8 mouse cellular contexts compared by ENCODE assay signal in the genomic region with DNA sequence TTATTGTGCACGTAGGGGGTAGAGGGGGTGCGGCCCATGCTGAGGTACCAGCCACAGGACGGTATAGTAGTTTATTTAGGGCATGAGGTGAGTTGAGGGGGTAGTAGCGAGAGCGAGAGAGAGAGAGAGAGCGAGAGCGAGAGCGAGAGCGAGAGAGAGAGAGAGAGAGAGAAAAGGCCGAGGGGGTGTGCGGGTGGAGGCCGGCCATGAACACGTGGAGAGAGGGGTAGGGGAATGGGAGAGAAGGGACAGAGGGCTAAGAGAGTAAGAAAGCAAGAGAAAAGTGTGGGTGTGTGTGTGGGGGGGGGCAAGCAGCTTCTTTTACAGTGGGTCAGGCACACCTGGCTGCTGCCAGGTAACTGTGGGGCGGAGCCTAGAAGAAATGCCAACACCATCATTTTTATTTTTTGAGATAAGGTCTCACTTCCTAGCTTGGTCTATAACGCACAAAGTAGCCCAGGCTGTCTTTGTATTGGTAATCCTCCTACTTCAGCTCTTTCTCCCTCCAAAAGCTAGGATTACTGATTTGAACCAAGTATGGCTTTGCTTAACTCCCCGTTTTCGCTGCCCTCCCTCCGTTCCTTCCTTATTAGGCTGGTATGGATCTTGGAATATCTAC. TPM values are rescaled to one million over a fixed set of nuclear protein-coding genes. Genes with fewer than 3 reads are reported as not detected.
DNase-seq lines count a peak whose midpoint lies in the region; ATAC-seq and TF ChIP-seq lines count a peak whose summit lies in the region.

No protein-coding gene starts in this region.

- dilution Hi-C loops in CH12.LX (cut with MboI; ENCODE audit: extremely low pct_ligation_motif_present, extremely low pct_unique_long_range_greater_than_20kb, low sequenced_read_pairs), result no loop called here

- H3K27ac ChIP-seq in heart, embryonic 10.5 days, result peak overlapping the region; percentile 87
- no peak overlapping the region for H3K27ac ChIP-seq in CH12.LX (ENCODE audit: insufficient read depth, low read depth)
- H3K27ac ChIP-seq in forebrain, embryonic 12.5 days, result peak overlapping the region; percentile 75
- peak overlapping the region; percentile 95 for H3K27ac ChIP-seq in liver, embryonic 15.5 days (replicated peaks)

- no peak for TF ChIP-seq EP300 in CH12.LX (IDR thresholded peaks at IDR 0.05; ENCODE audit: low read length)

- TF ChIP-seq RAD21 in CH12.LX (IDR thresholded peaks at IDR 0.05; ENCODE audit: low read depth, low read length), result no peak

- WGBS in heart, embryonic 10.5 days, result 32% methylated on average over 18 of the region's 18 CpGs
- WGBS in forebrain, embryonic 12.5 days, result 31% methylated on average over 18 of the region's 18 CpGs
- 31% methylated on average over 18 of the region's 18 CpGs for WGBS in liver, embryonic 15.5 days (ENCODE audit: insufficient replicate concordance)

- H3K9ac ChIP-seq in CH12.LX (ENCODE audit: insufficient read depth, low read depth), result no peak overlapping the region; the same call in 1 of the 2 replicates
- H3K9ac ChIP-seq in forebrain, embryonic 12.5 days, result peak overlapping the region; percentile 21; the same call in 1 of the 2 replicates
- peak overlapping the region; percentile 63 for H3K9ac ChIP-seq in liver, embryonic 15.5 days

- no peak for TF ChIP-seq CTCF in CH12.LX (conservative IDR thresholded peaks at IDR 0.05 in 1 of 2, IDR thresholded peaks at IDR 0.05 in 1 of 2; ENCODE audit: low read depth in 2 of 2, low read length in 2 of 2)

- peak overlapping the region; percentile 19; the same call in 1 of the 2 replicates for H3K4me2 ChIP-seq in CH12.LX (ENCODE audit: insufficient read depth, low read depth, poor library complexity, severe bottlenecking)
- peak overlapping the region; percentile 94 for H3K4me2 ChIP-seq in forebrain, embryonic 12.5 days
- H3K4me2 ChIP-seq in liver, embryonic 15.5 days, result peak overlapping the region; percentile 86

- no peaks in the 10 kb centered on the region for H3K27me3 ChIP-seq in heart, embryonic 10.5 days (ENCODE audit: insufficient read depth, poor library complexity, severe bottlenecking)
- no peaks in the 10 kb centered on the region for H3K27me3 ChIP-seq in CH12.LX (replicated peaks)
- no peaks in the 10 kb centered on the region for H3K27me3 ChIP-seq in forebrain, embryonic 12.5 days
- H3K27me3 ChIP-seq in liver, embryonic 15.5 days, result no peaks in the 10 kb centered on the region

- peaks cover 30% of the 10 kb centered on the region for H3K79me2 ChIP-seq in CH12.LX (replicated peaks; ENCODE audit: control insufficient read depth, extremely low read depth, insufficient read depth, poor library complexity, severe bottlenecking)

- TF ChIP-seq POLR2A in CH12.LX (IDR thresholded peaks at IDR 0.05; ENCODE audit: low read depth, low read length), result no peak

- H3K4me3 ChIP-seq in heart, embryonic 10.5 days, result peak overlapping the region; percentile 85
- H3K4me3 ChIP-seq in CH12.LX (replicated peaks in 1 of 3; ENCODE audit: low read depth in 2 of 3, low read length in 2 of 3, poor library complexity in 1 of 3), result peak overlapping the region; percentile 19 to 90 (median 53)
- peak overlapping the region; percentile 88 for H3K4me3 ChIP-seq in forebrain, embryonic 12.5 days (replicated peaks)
- H3K4me3 ChIP-seq in liver, embryonic 15.5 days (replicated peaks), result peak overlapping the region; percentile 94

- in situ Hi-C loops in CH12.LX (cut with MboI; ENCODE audit: low pct_ligation_motif_present, low pct_unique_long_range_greater_than_20kb, low sequenced_read_pairs), result no loop called here

- H3K9me3 ChIP-seq in heart, embryonic 10.5 days, result no peaks in the 10 kb centered on the region
- no peaks in the 10 kb centered on the region for H3K9me3 ChIP-seq in CH12.LX (replicated peaks; ENCODE audit: low read length)
- H3K9me3 ChIP-seq in forebrain, embryonic 12.5 days, result no peaks in the 10 kb centered on the region
- H3K9me3 ChIP-seq in liver, embryonic 15.5 days (replicated peaks), result no peaks in the 10 kb centered on the region

- ATAC-seq in forebrain, embryonic 12.5 days (ENCODE audit: low FRiP score), result no peak
- ATAC-seq in liver, embryonic 15.5 days (ENCODE audit: insufficient read depth), result no peak

- peaks cover 7% of the 10 kb centered on the region for H3K36me3 ChIP-seq in heart, embryonic 10.5 days
- peaks cover 9 to 21% of the 10 kb centered on the region in 2 experiments for H3K36me3 ChIP-seq in CH12.LX (replicated peaks in 1 of 2; ENCODE audit: control insufficient read depth in 1 of 2, insufficient read depth in 1 of 2, low read length in 1 of 2)
- H3K36me3 ChIP-seq in forebrain, embryonic 12.5 days (replicated peaks), result peaks cover 8% of the 10 kb centered on the region
- H3K36me3 ChIP-seq in liver, embryonic 15.5 days (replicated peaks), result peaks cover 22% of the 10 kb centered on the region

- peaks cover 24% of the 10 kb centered on the region for H3K4me1 ChIP-seq in heart, embryonic 10.5 days
- peaks cover 6 to 59% of the 10 kb centered on the region in 2 experiments for H3K4me1 ChIP-seq in CH12.LX (ENCODE audit: control insufficient read depth in 1 of 2, insufficient read depth in 2 of 2)
- peaks cover 34% of the 10 kb centered on the region for H3K4me1 ChIP-seq in forebrain, embryonic 12.5 days
- H3K4me1 ChIP-seq in liver, embryonic 15.5 days (replicated peaks), result peaks cover 60% of the 10 kb centered on the region

- DNase-seq in heart, embryonic 10.5 days (ENCODE audit: low spot score), result no peak
- no peak for DNase-seq in heart, adult 11 months
- DNase-seq in CH12.LX (ENCODE audit: extremely low read depth), result no peak
- DNase-seq in adrenal gland, postnatal 14 days, result no peak
- no peak for DNase-seq in layer of hippocampus, postnatal 14 days (ENCODE audit: low spot score in 2 of 2)
- DNase-seq in gastrocnemius, adult 18-20 months (ENCODE audit: low spot score), result no peak

TF ChIP-seq in CH12.LX, 34 proteins besides CTCF, POLR2A, EP300 and RAD21 (continues in another document):
- TF ChIP-seq USF1 (IDR thresholded peaks at IDR 0.05; ENCODE audit: low read depth, low read length), result no peak
- no peak for TF ChIP-seq CHD2 (IDR thresholded peaks at IDR 0.05; ENCODE audit: low read length)
- TF ChIP-seq ETS1 (conservative IDR thresholded peaks at IDR 0.05; ENCODE audit: low read depth, low read length), result no peak
- no peak for TF ChIP-seq IRF4 (IDR thresholded peaks at IDR 0.05; ENCODE audit: low read depth, low read length)

RNA-seq across cellular contexts. Expression of a gene that starts 0.5 kb away (rescaled TPM):
- polyA plus RNA-seq in heart, embryonic 10.5 days (2016; fragmentation: Nextera tagmentation; extraction: Ambion mirVana), result 81.5 and 88.2 TPM in 2 replicates
- total RNA-seq in CH12.LX (2012; rRNA removed) (196 and 217 TPM in 2 replicates), CH12.LX (2014; rRNA removed) (124 and 125 TPM in 2 replicates)
- 158 and 184 TPM in 2 replicates for polyA plus RNA-seq in CH12.LX (2012; ENCODE audit: insufficient read length, low read depth)
- polyA plus RNA-seq in forebrain, embryonic 12.5 days (2016; fragmentation: Nextera tagmentation; extraction: Ambion mirVana), result 121 and 128 TPM in 2 replicates
- polyA plus RNA-seq in liver, embryonic 15.5 days (2015; fragmentation: Nextera tagmentation; extraction: Ambion mirVana), result 113 and 131 TPM in 2 replicates
- total RNA-seq in adrenal gland, postnatal 14 days (2021), result 124 TPM in 2 replicates
- total RNA-seq in layer of hippocampus, postnatal 14 days (2021), result 10 to 100 TPM; 72.0 to 72.6 TPM
- 10 to 100 TPM; 15.3 to 15.4 TPM for total RNA-seq in gastrocnemius, adult 18-20 months (2021)

RNA-seq across cellular contexts. Expression of a gene that starts 3.3 kb away (rescaled TPM):
- polyA plus RNA-seq in heart, embryonic 10.5 days (2016; fragmentation: Nextera tagmentation; extraction: Ambion mirVana), result 0.25 and 0.63 TPM in 2 replicates
- total RNA-seq in CH12.LX (2012; rRNA removed) (78.2 and 135 TPM in 2 replicates), CH12.LX (2014; rRNA removed) (2.7 and 3.6 TPM in 2 replicates)
- 0.16 TPM in 2 replicates for polyA plus RNA-seq in CH12.LX (2012; ENCODE audit: insufficient read length, low read depth)
- polyA plus RNA-seq in forebrain, embryonic 12.5 days (2016; fragmentation: Nextera tagmentation; extraction: Ambion mirVana), result 0.47 and 0.79 TPM in 2 replicates
- polyA plus RNA-seq in liver, embryonic 15.5 days (2015; fragmentation: Nextera tagmentation; extraction: Ambion mirVana), result 0.93 and 1.2 TPM in 2 replicates
- total RNA-seq in adrenal gland, postnatal 14 days (2021), result 24.3 and 24.8 TPM in 2 replicates
- 10 to 100 TPM; 10.9 to 12.0 TPM for total RNA-seq in layer of hippocampus, postnatal 14 days (2021)
- 1 to 10 TPM; 3.7 to 4.9 TPM for total RNA-seq in gastrocnemius, adult 18-20 months (2021)

RNA-seq across cellular contexts. Expression of a gene that starts 19.9 kb away (rescaled TPM):
- 2.4 and 2.7 TPM in 2 replicates for polyA plus RNA-seq in heart, embryonic 10.5 days (2016; fragmentation: Nextera tagmentation; extraction: Ambion mirVana)
- 9.9 and 10.7 TPM in 2 replicates for total RNA-seq in CH12.LX (2012; rRNA removed)
- total RNA-seq in CH12.LX (2014; rRNA removed), result 8.8 and 10.1 TPM in 2 replicates
- polyA plus RNA-seq in CH12.LX (2012; ENCODE audit: insufficient read length, low read depth), result 13.1 and 13.5 TPM in 2 replicates
- 1.1 and 1.9 TPM in 2 replicates for polyA plus RNA-seq in forebrain, embryonic 12.5 days (2016; fragmentation: Nextera tagmentation; extraction: Ambion mirVana)
- polyA plus RNA-seq in liver, embryonic 15.5 days (2015; fragmentation: Nextera tagmentation; extraction: Ambion mirVana), result 0.71 and 1.0 TPM in 2 replicates
- 0.38 and 1.1 TPM in 2 replicates for total RNA-seq in adrenal gland, postnatal 14 days (2021)
- total RNA-seq in layer of hippocampus, postnatal 14 days (2021), result 1 to 10 TPM; 2.2 to 4.6 TPM
- total RNA-seq in gastrocnemius, adult 18-20 months (2021), result under 1 TPM in 1 of 2 experiments, not detected in 1; 0.05 TPM

RNA-seq across cellular contexts. Expression of a gene that starts 20.5 kb away (rescaled TPM):
- polyA plus RNA-seq in heart, embryonic 10.5 days (2016; fragmentation: Nextera tagmentation; extraction: Ambion mirVana), result 111 and 120 TPM in 2 replicates
- 49.1 and 51.3 TPM in 2 replicates for total RNA-seq in CH12.LX (2012; rRNA removed)
- total RNA-seq in CH12.LX (2014; rRNA removed), result 27.7 and 29.5 TPM in 2 replicates
- 189 and 212 TPM in 2 replicates for polyA plus RNA-seq in CH12.LX (2012; ENCODE audit: insufficient read length, low read depth)
- polyA plus RNA-seq in forebrain, embryonic 12.5 days (2016; fragmentation: Nextera tagmentation; extraction: Ambion mirVana), result 137 and 146 TPM in 2 replicates
- polyA plus RNA-seq in liver, embryonic 15.5 days (2015; fragmentation: Nextera tagmentation; extraction: Ambion mirVana), result 49.0 and 51.6 TPM in 2 replicates
- total RNA-seq in adrenal gland, postnatal 14 days (2021), result 73.4 and 79.6 TPM in 2 replicates
- 100 to 1,000 TPM; 123 to 133 TPM for total RNA-seq in layer of hippocampus, postnatal 14 days (2021)
- total RNA-seq in gastrocnemius, adult 18-20 months (2021), result 10 to 100 TPM; 52.4 to 52.7 TPM

RNA-seq across cellular contexts. Expression of a gene that starts 25.9 kb away (rescaled TPM):
- 0.10 TPM in 1 of 2 replicates, not detected in the other for polyA plus RNA-seq in heart, embryonic 10.5 days (2016; fragmentation: Nextera tagmentation; extraction: Ambion mirVana)
- total RNA-seq in CH12.LX (2012; rRNA removed) (0.08 and 0.13 TPM in 2 replicates), CH12.LX (2014; rRNA removed) (0.08 TPM in 1 of 2 replicates, not detected in the other)
- polyA plus RNA-seq in CH12.LX (2012; ENCODE audit: insufficient read length, low read depth), result 0.08 and 0.10 TPM in 2 replicates
- polyA plus RNA-seq in forebrain, embryonic 12.5 days (2016; fragmentation: Nextera tagmentation; extraction: Ambion mirVana), result 0.05 and 0.17 TPM in 2 replicates
- 0.26 and 0.37 TPM in 2 replicates for polyA plus RNA-seq in liver, embryonic 15.5 days (2015; fragmentation: Nextera tagmentation; extraction: Ambion mirVana)
- 0.08 and 0.22 TPM in 2 replicates for total RNA-seq in adrenal gland, postnatal 14 days (2021)
- total RNA-seq in layer of hippocampus, postnatal 14 days (2021), result under 1 TPM; 0.46 to 0.52 TPM
- total RNA-seq in gastrocnemius, adult 18-20 months (2021), result not detected

Comparison
In these comparisons a context has a peak if more than half of its experiments do, and no peak if none do; other contexts are left out.
1. H3K4me2 ChIP-seq: peak in every context shown above with its lines; median percentile 94 in forebrain, embryonic 12.5 days; 86 in liver, embryonic 15.5 days; 19 in CH12.LX.